Mouse (Mus musculus): ENCODE results near the gene Emp3.

GRCm38 (mm10) chr7:45917004-45917704 is 4.0 kb downstream of the Emp3 start:
- TF ChIP-seq CTCF (IDR thresholded peaks at IDR 0.05; ENCODE audit: control insufficient read depth, insufficient read depth, low read length) (no peak), POLR2A (IDR thresholded peaks at IDR 0.05; ENCODE audit: borderline replicate concordance, control insufficient read depth, low read depth, low read length) (no peak)
